ENCODE assay signal across 25 mouse cellular contexts in the genomic region with DNA sequence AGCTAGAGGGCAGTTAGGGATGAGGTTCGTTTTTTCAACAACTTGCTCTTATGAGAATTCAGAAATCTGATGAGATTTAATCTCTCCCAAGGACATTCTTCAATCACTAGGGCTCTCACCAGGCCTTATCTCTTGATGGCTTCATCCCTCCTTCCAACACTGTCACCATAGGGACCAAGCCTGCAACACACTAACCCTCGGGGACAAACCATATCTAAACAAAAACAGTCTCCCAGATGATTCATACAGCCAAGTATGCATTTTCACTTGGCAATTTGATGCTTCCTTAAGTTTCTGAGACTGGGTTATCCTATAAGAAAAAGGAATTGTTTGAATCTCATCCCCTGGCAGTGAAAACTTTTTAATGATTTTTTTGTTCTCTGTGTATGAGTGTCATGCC. TPM values are rescaled to one million over a fixed set of nuclear protein-coding genes. Genes with fewer than 3 reads are reported as not detected.
DNase-seq lines count a peak whose midpoint lies in the region; ATAC-seq and TF ChIP-seq lines count a peak whose summit lies in the region.
"Had no signal": no experiment of that assay in that cellular context is flagged by ENCODE, and none has a peak within 500 bp of the region (broad histone marks: within the 10 kb centered on the region; RNA-seq: fewer than 3 reads in every experiment).

No protein-coding gene starts in this region.

- H3K4me3 ChIP-seq in myocyte = no peak overlapping the region
- H3K4me3 ChIP-seq: heart, embryonic 10.5 days; heart, embryonic 15.5 days; layer of hippocampus, adult 2 months; liver, embryonic 12.5 days; stomach, embryonic 15.5 days had no signal

- peaks cover 52% of the 10 kb centered on the region for H3K79me2 ChIP-seq in myocyte (ENCODE audit: control insufficient read depth, insufficient read depth)

- no peak overlapping the region for H3ac ChIP-seq in myocyte (ENCODE audit: control insufficient read depth, insufficient read length)

- peak overlapping the region; percentile 51 for H3K4me2 ChIP-seq in myocyte (ENCODE audit: low read depth)
- H3K4me2 ChIP-seq: heart, embryonic 15.5 days; liver, embryonic 12.5 days; stomach, embryonic 15.5 days had no signal

- POLR2A ChIA-PET in Patski (lab: Charles Lee) = no interaction called here

- H3K27me3 ChIP-seq in Patski (no peaks in the 10 kb centered on the region), myocyte (ENCODE audit: control insufficient read depth, insufficient read depth, insufficient read length) (no peaks in the 10 kb centered on the region)
- H3K27me3 ChIP-seq: heart, embryonic 15.5 days; liver, embryonic 12.5 days; stomach, embryonic 15.5 days had no signal

- CTCF ChIA-PET in Patski (lab: Charles Lee) = no interaction called here

- no peak for TF ChIP-seq CTCF in Patski (IDR thresholded peaks at IDR 0.05)

- H3K36me3 ChIP-seq in myocyte (ENCODE audit: control insufficient read depth, insufficient read depth) = peaks cover 2% of the 10 kb centered on the region
- H3K36me3 ChIP-seq: heart, embryonic 10.5 days; heart, embryonic 15.5 days; stomach, embryonic 15.5 days had no signal

- peak; percentile 17 for DNase-seq in heart, adult 8-10 months (ENCODE audit: low spot score)
- no peak for DNase-seq in heart, postnatal 4 days
- DNase-seq in MN1 (ENCODE audit: low spot score) (peak; percentile 15), Patski (ENCODE audit: low read depth, low spot score) (peak; percentile 4)
- no peak for DNase-seq in natural killer cell, adult 2 months (ENCODE audit: low spot score in 2 of 2)
- DNase-seq in layer of hippocampus, adult 9-11 months = no peak
- DNase-seq: adrenal gland, postnatal 36 days; cerebellum, adult 18-20 months; cerebellum, postnatal 14 days; kidney, adult 2 months; kidney, postnatal 36 days; layer of hippocampus, postnatal 36 days; left cerebral cortex, postnatal 4 days; liver, postnatal 0 days; midbrain, embryonic 14.5 days; right cerebral cortex, postnatal 25 days; thymus, postnatal 14 days had no signal

- no peak for TF ChIP-seq POLR2A in myocyte (IDR thresholded peaks at IDR 0.05; ENCODE audit: insufficient read length, low read depth)

- in situ Hi-C loops in Patski (cut with MboI; ENCODE audit: low pct_unique_long_range_greater_than_20kb) = no loop called here

- no peak for ATAC-seq in Patski
- ATAC-seq: forebrain, embryonic 16.5 days; hindbrain, embryonic 16.5 days; liver, embryonic 12.5 days; liver, postnatal 0 days had no signal

TF ChIP-seq in myocyte, 11 proteins besides CTCF, POLR2A, EP300 and RAD21:
- TF ChIP-seq USF1 (IDR thresholded peaks at IDR 0.05; ENCODE audit: low read depth) (no peak), POLR2AphosphoS2 (IDR thresholded peaks at IDR 0.05; ENCODE audit: insufficient read length, low read depth) (no peak), MYOG (IDR thresholded peaks at IDR 0.05; ENCODE audit: control insufficient read depth in 1 of 3, insufficient read depth in 1 of 3, insufficient read length in 2 of 3, low read depth in 2 of 3) (no peak), CEBPB (IDR thresholded peaks at IDR 0.05; ENCODE audit: insufficient read depth, poor library complexity, severe bottlenecking) (no peak), TCF12 (IDR thresholded peaks at IDR 0.05; ENCODE audit: insufficient read depth, poor library complexity, severe bottlenecking) (no peak), SRF (IDR thresholded peaks at IDR 0.05; ENCODE audit: control insufficient read depth, insufficient read length, low read depth) (no peak), MYOD1 (IDR thresholded peaks at IDR 0.05; ENCODE audit: control insufficient read depth in 1 of 3, insufficient read length in 2 of 3, low read depth in 2 of 3) (no peak), TCF3 (IDR thresholded peaks at IDR 0.05; ENCODE audit: insufficient read length, low read depth) (no peak), REST (IDR thresholded peaks at IDR 0.05; ENCODE audit: insufficient read depth, insufficient read length) (no peak), E2F4 (IDR thresholded peaks at IDR 0.05; ENCODE audit: insufficient read depth) (no peak), MAX (IDR thresholded peaks at IDR 0.05; ENCODE audit: low read depth) (no peak)

RNA-seq across cellular contexts. Expression of gene Spag9, which starts 37.1 kb away (rescaled TPM):
- total RNA-seq in heart, adult 8-10 months (2022) = 100 to 1,000 TPM; 141 to 155 (median 148) TPM
- 100 to 1,000 TPM; 139 to 146 TPM for total RNA-seq in heart, postnatal 4 days (2021)
- 64.7 TPM for polyA plus RNA-seq in Patski (2021)
- 16.9 TPM for polyA plus RNA-seq in myocyte (2012; fragmentation: generic; extraction: Trizol)

Comparison
In these comparisons a context has a peak if more than half of its experiments do, and no peak if none do; other contexts are left out.
1. DNase-seq: peak in heart, adult 8-10 months (single experiment), MN1 (single experiment) and Patski (single experiment); none in heart, postnatal 4 days (single experiment), natural killer cell, adult 2 months (0 of 2) and layer of hippocampus, adult 9-11 months (single experiment).